Mouse (Mus musculus) stomach, postnatal 0 days (tissue): ENCODE data around the gene Rest.

Experiments
- CTCF ChIP-seq: IDR thresholded peaks from 2 replicates; pipeline ENCODE4 v1.5.1; 2016; ENCODE audit warnings: antibody characterized with exemption, low read depth, mild to moderate bottlenecking, moderate library complexity
- EP300 ChIP-seq: optimal IDR thresholded peaks from 2 replicates; pipeline ENCODE3; 2016; ENCODE audit warnings: antibody characterized with exemption

GRCm38 (mm10) chr5:77260141-77260540 is 5.2 kb upstream of the Rest start:
- TF ChIP-seq CTCF: no peak
- no peak for TF ChIP-seq EP300
